Mouse (Mus musculus): Measurements from ENCODE around the gene Odf2. TPM values are rescaled to one million over a fixed set of nuclear protein-coding genes. Genes with fewer than 3 reads are reported as not detected.

Gene Odf2
- 51.8 and 52.4 TPM in 2 replicates for polyA plus RNA-seq (2015; fragmentation: Nextera tagmentation; extraction: Ambion mirVana)

GRCm38 (mm10) chr2:29889066-29889944 lies at the start of gene Odf2:
Gene Odf2 (plus strand): TSS chr2:29889221.

GRCm38 (mm10) chr2:29868949-29869645 lies 19.9 kb upstream of the Odf2 start, which contains the start of gene Cercam:
Gene Cercam (plus strand): TSS chr2:29869164.

GRCm38 (mm10) chr2:29934906-29935599 lies 46.0 kb downstream of the Odf2 start, which contains the start of gene Gle1:
Gene Gle1 (plus strand): TSS chr2:29935426.

GRCm38 (mm10) chr2:29965250-29965843 lies 76.3 kb downstream of the Odf2 start, which contains the start of gene Sptan1:
Gene Sptan1 (plus strand): TSS chr2:29965560.

Other genes with a start within 250 kb of the Odf2 start
- not detected in 2 replicates for gene Gm13420, start 137.5 kb upstream of the Odf2 start, polyA plus RNA-seq (2015; fragmentation: Nextera tagmentation; extraction: Ambion mirVana)
- gene Gm13547, start 129.9 kb upstream of the Odf2 start, polyA plus RNA-seq (2015; fragmentation: Nextera tagmentation; extraction: Ambion mirVana): not detected in 2 replicates
- 13.5 and 13.9 TPM in 2 replicates for gene Coq4, start 101.7 kb upstream of the Odf2 start, polyA plus RNA-seq (2015; fragmentation: Nextera tagmentation; extraction: Ambion mirVana)
- 18.4 and 20.7 TPM in 2 replicates for gene Trub2, start 100.7 kb upstream of the Odf2 start, polyA plus RNA-seq (2015; fragmentation: Nextera tagmentation; extraction: Ambion mirVana)
- 6.4 and 9.0 TPM in 2 replicates for gene Slc27a4, start 86.6 kb upstream of the Odf2 start, polyA plus RNA-seq (2015; fragmentation: Nextera tagmentation; extraction: Ambion mirVana)
- 11.2 and 14.0 TPM in 2 replicates for gene Urm1, start 69.1 kb upstream of the Odf2 start, polyA plus RNA-seq (2015; fragmentation: Nextera tagmentation; extraction: Ambion mirVana)
- 27.7 and 27.9 TPM in 2 replicates for gene Cercam, start 20.1 kb upstream of the Odf2 start, polyA plus RNA-seq (2015; fragmentation: Nextera tagmentation; extraction: Ambion mirVana)
- gene Gle1, start 46.2 kb downstream of the Odf2 start, polyA plus RNA-seq (2015; fragmentation: Nextera tagmentation; extraction: Ambion mirVana): 28.8 and 30.2 TPM in 2 replicates
- 23.0 and 27.3 TPM in 2 replicates for gene Sptan1, start 76.3 kb downstream of the Odf2 start, polyA plus RNA-seq (2015; fragmentation: Nextera tagmentation; extraction: Ambion mirVana)
- gene Wdr34, start 159.7 kb downstream of the Odf2 start, polyA plus RNA-seq (2015; fragmentation: Nextera tagmentation; extraction: Ambion mirVana): 18.2 and 19.8 TPM in 2 replicates
- gene Set, start 168.2 kb downstream of the Odf2 start, polyA plus RNA-seq (2015; fragmentation: Nextera tagmentation; extraction: Ambion mirVana): 292 TPM in 2 replicates
- 1.6 and 2.5 TPM in 2 replicates for gene Pkn3, start 188.5 kb downstream of the Odf2 start, polyA plus RNA-seq (2015; fragmentation: Nextera tagmentation; extraction: Ambion mirVana)
- 15.7 and 16.2 TPM in 2 replicates for gene Zdhhc12, start 204.4 kb downstream of the Odf2 start, polyA plus RNA-seq (2015; fragmentation: Nextera tagmentation; extraction: Ambion mirVana)
- 5.2 and 6.0 TPM in 2 replicates for gene Zer1, start 235.4 kb downstream of the Odf2 start, polyA plus RNA-seq (2015; fragmentation: Nextera tagmentation; extraction: Ambion mirVana)
- gene Tbc1d13, start 244.5 kb downstream of the Odf2 start, polyA plus RNA-seq (2015; fragmentation: Nextera tagmentation; extraction: Ambion mirVana): 4.7 TPM in 2 replicates